Mouse (Mus musculus) WW6 (cell line): ENCODE measurements around the gene Dmac1.
"Not testable (repeated sequence)": the region's sequence is repeated elsewhere in the genome, so short reads cannot be mapped to it uniquely, and the experiment has no call there.

Experiments used
- DNase-seq: peaks from one replicate; pipeline ENCODE4 v3.0.0-alpha.2; 2013; ENCODE audit warnings: low read depth, low spot score

The Dmac1 gene

DNA sequence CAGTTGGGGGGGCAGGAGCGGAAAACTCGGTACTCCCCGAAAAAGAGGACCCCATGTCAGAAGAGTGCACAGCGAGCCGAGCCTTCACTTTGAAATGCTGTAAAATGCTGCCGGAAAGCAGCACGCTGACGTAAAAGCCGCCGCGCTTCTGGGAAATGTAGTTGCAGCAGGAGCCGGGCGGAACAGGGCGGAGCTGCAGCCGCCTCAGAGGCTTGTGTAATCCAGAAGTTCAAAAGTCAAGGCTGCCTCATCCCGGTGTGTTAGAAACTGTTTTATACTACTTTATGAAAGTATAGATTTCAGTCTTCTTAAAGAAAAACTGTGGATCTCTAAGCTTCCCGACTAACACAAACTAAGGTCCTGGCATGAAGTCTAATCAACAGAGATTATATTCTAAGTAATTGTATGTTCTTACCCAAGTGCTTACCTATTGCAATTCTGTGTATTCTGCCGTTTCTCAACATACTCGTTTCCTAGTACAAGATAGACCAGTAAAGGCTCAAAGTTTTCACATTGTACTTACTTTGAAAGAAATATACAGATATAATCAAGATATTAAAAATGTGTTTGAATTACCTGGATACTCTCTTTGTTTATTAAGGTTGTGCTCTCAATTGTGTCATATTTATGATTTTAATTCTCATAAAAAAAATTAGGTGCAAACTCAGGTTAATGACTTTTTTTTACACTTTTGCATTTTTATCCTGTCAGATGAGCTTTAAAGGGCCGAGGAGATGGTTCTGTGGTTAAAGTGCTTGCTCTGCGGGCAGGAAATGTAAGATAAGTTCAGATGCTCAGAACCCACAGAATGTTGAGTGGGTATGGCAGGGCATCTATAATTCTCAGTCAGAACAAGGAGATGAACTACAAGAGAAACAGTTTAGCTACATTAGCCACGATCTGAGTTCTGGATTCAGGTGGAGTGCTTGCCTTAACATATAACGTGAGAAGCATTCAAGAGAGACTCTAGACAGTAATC, at the start of gene Dmac1:
TSS of gene Dmac1 (minus strand) at position 109 of the 979 bp plus-strand sequence.
- peak; percentile 71 for DNase-seq

DNA sequence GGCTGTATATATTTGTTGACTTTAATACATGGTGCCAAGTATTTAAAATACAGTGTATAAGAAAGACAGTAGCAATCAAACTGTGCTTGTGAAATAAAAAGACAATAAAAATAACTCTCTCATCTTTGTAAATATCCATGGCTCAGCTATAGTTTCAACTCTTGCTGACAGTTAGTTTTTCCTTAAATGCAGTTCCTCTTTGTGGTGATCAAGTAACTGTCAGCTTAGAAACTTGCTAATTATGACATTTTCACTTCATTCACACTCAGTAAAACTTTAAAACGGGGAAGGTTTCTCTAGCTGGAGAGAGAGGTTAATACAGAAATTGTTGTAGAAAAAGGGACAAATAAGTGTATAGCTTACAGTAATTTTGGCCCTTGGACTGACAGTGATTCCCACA, 37.3 kb upstream of the Dmac1 start:
- no peak for DNase-seq

DNA sequence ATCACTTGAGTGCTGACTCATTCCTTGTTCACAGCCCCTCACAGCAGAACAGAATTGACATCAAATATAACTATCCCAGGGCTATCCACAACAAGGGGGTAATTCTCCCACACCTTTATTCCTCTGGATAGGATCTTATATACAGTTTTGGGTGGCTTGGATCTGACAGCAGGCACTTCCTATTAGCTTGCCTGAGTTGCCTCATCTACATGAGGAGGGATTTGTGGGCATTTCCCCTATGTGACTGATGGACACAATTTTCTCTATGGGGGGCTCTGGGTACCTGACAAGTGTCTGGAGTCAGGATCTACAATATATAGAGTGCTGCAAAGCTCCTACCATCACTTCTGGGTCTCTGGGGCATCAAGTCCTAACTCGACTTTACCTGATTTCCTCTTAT, 36.9 kb upstream of the Dmac1 start:
- no peak for DNase-seq

DNA sequence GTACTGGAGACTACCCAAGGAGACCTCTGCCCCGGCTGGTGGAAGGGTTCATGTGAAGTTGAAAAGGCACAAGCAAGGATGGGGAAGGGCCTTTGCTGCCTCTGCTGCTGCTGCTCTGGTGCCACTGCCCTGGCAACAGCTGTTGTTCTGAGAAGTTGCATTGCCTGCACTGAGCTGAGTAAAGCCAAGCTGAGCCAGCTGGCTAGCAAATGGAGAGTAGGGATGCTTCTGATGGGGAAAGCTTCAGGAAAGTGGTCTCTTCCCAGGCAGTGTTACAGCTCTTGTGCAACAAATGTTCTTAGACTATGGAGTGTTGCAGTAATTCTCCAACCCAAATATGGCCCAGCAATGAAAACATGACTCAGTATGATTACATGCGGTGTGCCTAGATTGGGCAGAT, 33.8 kb upstream of the Dmac1 start:
- DNase-seq, result no peak

DNA sequence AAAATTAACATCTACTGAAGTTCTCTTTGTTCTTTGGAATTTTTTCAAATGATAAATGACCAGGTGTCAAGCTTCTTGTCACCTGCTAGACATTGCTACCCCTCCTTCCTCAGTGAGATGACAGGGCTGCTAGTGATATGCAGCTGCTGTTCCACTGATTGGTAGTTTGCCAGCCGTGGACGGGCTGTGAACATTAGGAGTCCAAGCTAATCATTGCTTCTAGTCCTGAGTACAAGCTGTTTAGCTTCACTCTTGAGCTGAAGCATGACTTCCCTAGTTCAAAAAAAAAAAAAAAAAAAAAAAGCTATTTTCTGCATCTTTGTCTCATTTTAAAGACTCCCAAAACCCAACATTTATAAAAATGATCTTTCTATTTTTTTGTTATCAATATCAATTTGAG, 33.2 kb upstream of the Dmac1 start:
- no peak for DNase-seq

DNA sequence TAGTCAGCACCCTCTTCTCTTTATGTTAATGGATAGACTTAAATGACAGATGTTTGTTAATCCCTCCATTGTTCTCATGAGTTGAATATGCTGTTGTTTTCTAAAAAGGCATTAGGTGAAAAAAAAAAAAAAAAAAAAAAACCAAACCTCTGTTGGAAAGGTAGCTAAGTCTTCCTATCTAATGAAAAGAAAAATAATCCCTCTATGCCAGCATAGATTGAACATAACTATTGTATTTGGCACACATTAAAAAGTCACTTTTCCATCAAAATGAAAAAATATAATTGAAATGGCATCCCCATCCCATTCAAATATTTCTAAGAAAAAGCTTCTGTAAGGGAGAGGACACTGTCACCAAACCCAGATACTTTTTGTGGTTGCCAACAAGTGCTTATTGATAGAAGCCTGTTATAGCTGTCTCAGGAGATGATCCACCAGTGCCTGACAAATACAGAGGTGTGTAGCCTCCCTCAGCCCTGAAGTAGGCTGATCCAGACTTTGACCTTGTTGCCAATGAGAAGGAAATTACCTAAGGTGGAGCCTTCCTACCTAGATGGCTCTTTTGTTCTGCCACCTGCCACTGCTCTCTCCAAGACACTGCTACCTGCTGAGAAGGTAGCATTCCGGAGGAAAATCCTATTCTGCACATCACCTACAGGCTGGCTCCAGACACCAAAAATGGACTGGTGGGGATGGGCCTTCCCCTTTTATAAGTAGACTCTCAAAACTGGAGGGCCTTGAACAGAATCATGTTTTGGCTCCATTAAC, 22.3 kb upstream of the Dmac1 start:
- no peak for DNase-seq

DNA sequence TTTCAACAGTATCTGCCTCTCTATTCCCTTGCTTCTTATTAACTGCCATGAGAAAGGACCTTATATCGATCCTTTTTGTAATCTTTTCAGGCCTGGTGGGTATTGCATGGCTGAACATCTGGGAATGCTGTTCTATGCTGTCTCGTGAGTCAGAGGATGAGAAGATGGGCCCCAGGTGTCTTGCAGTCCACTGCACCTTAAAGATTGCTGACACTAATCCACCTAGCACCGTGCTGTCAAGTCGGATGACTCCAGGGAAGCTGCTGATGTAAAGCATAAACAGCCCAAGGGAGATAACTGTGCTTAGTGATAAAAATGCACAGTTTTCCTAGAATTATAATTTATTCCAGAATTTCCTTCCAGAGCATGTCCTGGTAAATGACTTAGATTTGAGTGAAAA, 14.2 kb upstream of the Dmac1 start:
- no peak for DNase-seq

DNA sequence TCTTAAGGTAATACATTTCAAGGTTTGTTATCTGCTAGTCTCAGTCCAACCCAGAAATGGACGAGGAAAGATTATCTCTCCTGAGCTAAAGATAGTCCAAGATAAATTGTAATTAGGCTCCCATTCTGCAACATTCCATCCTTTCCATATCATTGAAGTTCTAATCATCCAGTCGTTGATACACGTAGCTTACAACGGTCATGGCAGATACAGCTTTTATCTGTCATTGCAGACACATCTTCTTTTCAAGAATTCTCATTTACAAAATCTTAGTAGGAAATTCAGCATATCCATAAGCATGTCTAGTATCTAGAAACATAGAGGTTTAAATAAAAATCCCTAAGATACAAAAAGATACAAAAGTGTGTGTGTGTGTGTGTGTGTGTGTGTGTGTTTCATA, 13.0 kb upstream of the Dmac1 start:
- no peak for DNase-seq

DNA sequence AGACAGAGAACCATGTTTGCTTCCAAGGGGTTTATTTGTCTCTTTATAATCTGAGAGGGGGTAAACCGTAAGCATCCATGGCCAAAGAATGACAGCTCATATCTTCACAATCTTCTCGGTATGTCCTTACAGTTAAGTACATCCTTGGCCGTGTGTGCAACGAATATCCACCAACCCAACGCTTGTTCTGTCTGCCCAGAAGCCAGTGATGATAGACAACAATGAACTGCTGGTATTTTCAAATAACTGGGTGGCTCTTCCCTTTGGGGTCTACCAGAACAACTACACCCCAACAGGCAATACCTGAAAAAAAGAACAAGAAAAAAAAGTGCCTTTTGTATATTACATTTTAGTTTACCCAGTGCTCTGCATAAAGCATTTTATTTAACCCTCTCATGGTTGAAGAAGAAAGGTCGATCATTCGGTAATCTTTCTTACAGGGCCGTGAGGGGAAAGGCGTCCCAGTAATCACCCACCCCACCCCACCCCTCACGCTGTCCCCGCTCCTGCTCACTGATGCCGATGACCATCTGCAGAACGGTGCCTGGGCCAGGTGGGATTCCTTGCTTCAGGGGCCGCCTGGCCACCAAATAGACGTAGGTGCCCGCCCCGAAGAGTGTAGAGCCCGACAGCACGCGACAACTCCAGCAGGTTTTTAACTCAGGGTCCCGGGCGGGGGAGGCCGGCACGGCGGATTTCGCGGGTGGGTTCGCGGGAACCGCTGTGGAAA, 473 bp downstream of the Dmac1 start:
- DNase-seq, result no peak

DNA sequence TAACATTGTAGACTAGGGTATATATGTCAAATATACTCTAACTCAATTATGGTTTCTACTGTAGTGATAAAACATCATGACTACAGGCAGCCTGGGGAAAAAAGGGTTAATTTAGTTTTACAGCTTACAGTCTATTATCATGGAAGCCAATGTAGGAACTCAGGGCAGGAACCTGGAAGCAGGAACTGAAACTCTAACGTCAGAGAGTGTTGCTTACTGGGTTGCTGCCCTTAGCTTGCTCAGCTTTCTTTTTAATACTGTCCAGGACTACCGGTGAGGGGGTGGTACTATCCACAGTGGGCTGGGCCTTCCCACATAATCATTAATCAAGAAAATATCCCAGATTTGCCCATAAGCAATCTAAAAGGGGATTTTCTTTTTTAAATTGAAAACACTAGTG, 2.4 kb downstream of the Dmac1 start:
- no peak for DNase-seq

DNA sequence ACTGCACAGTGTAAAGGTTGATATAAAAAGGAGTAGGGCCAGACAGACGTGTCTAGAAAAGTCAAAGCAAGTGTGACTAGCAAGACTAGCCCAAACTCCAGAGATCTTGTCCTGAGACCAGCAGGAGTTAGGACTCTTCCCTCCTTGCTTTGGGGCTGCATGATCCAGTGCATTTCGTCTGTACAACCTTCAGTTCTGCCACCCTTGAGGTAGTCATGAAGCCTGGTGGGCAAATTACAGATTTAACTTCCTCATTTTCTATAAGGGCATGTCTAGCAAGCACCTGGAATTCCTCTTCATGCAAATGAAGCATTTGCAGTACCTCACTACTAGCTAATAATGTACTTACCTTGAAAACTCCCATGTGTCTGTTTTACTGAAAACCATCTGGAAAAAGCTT, 10.2 kb downstream of the Dmac1 start:
- no peak for DNase-seq

DNA sequence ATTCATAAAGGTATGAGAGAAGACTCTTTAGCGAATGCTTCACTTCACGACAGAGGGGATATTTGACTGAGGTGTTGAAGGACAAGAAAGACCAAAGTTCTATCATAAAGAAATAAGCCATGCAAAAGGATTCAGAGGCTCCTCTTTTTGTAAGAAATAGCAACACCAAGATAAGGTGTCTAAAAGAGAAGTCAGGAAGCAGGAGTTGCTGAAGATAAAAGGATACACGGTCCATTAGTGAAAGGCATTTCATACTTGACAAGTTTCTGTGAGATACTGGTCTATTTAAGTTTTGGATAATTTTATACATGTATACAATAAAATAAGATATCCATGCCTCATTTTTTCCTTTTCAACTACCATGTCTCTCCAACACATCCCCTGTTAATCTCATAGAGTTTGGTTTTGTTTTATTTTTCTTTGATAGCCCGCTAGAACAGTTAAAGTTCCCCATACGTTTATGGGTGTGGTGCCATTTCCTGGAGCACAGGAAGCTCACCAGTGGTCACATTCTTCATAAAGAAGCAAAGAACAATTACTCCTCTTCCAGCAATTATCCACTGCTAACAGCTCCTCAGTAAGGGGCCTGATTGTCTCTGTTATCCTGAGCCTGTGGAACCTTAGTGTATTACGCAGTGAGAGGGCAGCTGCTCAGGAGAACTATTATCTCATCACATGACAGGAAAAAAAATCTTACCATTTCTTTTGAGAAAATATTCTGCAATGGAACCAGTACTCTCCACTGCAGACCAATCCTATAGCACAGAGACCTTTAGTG, 11.1 kb downstream of the Dmac1 start:
- DNase-seq, result peak; percentile 26

DNA sequence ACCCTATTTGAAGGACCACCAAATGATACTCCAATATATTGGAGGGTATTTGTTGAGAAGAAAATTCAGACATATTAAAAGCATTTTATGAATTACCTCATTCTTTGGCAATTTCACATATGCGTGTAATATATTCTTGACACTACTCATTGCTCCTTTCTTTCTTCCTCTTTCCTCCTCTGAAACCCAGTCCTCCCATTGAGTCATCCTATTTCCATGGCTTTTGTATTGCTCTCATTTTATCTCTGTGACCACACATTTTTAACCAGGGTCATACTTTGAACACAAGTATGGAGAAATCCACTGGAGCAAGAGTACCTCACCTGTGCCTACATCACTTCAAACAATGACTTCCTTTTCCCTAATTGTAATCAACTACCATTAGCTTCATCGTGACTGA, 13.9 kb downstream of the Dmac1 start:
- no peak for DNase-seq

DNA sequence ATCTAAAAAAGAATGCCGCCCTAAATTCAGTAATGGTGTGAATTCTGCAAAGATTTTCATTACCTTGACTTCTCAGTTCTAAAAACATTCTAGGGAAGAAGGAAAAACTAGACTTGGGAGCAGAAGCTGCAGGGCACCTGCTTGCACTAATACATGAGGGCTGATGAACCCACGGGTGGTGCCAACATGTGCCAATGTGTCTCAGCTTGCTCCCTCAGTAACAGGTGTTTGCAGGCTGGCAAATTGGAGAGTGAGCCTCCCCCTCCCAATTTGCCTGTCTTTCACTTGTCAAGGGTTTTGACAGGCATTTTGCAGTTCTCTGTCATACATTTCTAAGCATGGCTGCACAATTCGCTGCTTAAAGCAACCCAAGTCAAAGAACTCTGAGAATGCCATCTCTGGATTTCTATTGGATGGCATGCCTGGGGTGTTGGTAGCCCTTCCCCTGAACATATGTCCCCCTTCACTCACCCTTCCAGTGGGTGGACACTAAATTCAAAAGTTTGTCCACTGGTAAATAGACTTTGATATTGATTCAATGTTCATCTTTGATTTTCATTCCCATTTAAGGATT, 14.5 kb downstream of the Dmac1 start:
- DNase-seq, result no peak

DNA sequence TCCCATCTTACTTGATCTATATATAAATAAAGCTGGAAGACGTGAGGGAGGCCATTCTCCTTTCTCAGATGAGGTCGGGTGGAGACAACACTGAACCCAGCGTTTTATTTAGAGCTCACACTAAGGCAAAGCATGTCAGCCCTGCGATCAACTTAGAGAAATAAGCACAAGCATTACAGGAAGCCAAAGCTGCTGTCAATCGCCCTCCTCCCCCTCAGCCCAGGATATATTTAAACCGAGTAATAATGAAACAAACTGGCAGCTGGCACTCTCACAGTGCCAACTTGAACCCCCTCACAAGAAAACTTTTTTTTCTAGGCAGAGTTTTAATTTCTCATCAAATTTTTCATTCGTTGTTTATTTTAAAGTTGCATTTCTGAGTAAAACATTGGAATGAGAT, 15.7 kb downstream of the Dmac1 start:
- no peak for DNase-seq

DNA sequence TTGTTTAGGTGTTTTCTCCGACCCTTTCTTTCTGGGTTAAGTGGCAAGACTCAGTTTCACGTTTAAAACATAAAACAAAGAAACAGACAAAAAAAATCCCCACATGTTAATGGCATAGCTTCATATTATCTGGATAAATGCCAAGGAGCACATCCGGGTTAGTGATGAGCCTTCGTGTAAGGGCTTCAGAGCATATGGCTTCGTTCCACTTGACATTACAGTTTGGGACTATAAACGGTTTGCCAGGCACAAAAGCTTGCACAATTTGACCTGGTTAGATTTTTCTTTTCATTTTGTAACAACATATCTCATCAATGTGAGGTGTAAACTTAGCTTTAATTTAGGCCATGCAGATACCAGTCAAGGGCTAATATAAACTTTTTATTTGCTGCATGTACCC, 17.9 kb downstream of the Dmac1 start:
- no peak for DNase-seq

DNA sequence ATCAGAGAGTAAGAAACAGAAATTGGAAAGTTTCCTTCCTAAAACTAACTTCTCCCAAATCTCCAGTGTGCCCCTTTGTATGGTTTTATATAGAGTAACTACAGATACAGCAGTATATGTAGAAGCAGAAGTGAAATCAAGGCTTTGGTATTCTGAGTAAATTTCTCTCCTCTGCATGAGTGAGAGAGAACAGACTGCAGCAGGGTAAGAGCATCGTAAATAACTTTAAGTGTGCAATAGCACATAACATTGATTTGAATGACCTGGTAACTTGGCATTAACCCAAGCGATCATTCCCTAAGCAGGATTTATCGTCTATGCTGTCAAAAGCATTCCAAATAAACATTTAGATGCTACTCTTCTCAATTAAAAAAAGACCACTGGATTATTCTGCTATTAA, 18.7 kb downstream of the Dmac1 start:
- DNase-seq, result no peak

DNA sequence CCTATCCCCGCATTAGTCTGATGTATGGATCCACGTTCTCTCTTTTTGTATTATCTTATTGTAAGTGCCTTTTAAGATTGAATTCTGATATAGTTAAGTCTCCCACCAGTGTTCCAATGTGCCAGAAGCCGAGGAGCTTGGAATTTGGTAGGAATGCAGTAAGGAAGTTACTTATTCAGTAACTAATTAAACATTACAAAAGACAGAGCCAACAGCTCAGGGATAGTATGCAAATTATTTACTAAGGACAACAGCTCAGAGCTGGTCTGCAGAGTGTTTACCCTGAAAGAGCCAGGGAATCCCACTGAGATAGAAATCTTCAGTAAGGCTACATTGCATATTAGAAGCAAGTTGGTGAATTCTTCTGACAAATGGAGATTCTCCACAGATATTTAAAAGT, 43.5 kb downstream of the Dmac1 start:
- not testable (repeated sequence) for DNase-seq
